Mouse (Mus musculus): ENCODE data around the gene Got1.
A peak's percentile ranks its signal among the peaks of the same experiment; 100 is the strongest.

Got1 gene

DNA sequence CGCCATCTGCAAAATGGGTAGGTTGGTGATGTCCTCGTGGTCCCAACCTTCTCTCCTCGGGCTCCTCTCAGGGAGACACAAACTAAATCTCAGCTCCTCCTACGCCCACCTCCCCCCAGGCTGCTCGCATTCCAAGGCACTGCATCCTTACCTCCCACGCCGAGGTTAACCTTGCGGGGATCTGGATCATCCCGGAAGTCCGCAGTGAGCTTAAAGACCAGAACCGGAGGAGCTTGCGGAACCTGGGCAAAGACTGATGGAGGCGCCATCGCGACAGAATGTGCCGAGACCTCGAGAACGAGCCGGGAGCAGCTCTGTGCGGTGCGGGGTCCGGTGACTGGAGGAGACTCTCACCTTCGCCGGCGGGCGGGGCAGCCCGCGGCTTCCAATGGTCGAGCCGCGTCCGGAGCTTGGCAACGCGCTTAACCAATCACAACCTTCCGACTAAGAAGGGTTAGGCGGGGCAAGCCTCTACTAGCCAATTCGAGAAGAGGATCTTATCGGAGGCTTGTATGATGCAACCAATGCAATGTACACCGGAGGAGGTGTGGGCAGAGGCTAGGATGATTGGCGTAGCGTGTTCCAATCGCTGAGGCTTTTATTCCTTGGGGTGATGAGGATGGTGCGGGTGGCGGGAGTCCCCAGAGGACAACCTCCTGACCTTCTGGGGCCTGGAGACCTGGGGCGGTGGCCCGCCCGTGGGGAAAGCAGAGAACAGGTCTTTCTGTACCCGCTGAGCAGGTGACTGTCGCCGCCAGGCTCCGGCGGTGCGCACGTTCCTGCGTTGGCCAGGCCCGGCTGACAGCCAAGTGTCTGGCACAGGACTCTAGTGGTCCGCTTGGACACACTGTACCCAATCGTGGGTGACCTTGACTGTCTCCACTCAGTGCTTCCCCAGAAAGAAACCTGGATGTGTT, at the start of gene Got1:
Gene Got1, minus strand, starts transcription at position 419 of the 917 bp plus-strand sequence.
- peak; percentile 83 for DNase-seq (ENCODE audit: low spot score)

DNA sequence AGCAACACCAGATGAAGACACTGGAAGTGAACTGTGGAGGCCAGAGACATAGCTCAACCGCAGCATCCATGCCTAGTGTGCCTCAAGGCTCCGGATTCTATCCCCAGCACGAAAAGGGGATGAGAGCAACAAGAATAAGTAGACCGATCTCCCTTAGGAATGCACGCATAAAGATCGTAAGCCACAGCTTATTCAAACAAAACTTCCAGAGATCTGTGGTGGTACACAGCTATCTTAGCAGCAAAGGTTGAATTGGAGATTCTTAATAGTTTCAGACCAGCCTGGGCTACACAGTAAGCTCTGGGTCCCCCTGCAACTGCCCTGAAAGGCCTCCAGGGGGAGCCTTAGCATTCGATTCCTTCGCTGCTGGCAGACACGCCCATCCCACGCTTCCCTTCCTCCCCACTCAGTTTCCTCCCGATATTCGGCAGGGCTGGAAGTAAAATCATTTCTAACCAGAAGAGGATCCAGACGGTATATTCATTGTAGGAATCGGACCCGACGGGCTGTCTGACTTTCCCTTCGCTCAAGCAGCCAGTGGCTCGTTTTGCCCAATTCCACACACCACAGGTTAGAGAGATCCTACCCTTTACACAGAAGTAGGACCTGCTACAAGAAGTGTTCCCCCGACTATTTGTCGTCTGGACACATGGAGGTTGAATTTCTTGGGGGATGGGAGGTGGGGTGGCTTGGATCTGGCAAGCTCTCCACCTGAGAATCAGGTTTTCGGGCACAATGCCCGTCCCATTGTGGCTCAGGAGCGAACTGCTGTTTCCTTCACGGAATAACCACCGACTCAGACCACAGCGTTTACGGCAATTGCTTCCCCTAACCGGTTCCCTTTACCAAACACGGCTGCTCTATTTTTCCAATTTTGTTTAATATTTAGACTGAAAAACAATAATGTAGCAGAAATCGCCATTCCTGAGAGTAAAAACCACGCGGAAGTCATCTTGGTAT, 46.7 kb upstream of the Got1 start:
- peak; percentile 65 for DNase-seq (ENCODE audit: low spot score)

DNA sequence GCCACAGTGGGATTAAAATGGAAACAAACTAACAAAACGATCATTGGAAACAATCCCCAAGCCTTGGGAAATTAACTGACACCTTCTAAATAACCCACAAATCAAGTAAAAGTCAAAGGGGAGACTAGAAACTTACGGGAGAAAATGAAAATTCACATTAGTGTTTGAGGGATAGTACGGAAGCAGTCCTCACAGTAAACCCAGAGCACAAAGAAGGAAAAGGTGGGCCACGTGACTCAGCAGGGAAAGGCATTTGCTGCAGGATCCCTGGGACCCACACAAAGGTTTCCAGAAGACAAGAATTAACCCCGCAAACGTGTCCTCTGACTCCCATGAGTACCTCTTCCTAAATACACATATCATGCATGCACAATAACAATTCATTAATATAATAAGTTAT, 44.7 kb upstream of the Got1 start:
- no peak for DNase-seq (ENCODE audit: low spot score)

DNA sequence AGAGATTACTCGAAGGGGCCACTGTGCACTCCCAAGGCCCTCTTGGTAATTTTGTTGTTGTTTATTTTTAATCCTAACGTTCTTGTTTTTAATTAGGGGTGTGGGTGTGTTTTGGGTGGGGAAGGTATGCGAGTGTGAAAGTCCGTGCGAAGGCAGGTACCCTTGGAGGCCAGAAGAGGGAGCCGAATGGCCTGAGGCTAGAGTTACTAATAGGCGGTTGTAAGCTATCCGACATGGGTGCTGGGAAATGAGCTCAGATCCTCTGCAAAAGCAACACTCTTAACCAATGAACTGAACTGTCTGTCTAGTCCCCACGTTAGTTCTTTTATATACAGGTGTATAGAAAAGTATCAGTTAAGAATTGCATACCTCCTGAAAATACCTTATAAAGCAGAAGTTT, 43.9 kb upstream of the Got1 start:
- DNase-seq (ENCODE audit: low spot score) = no peak

DNA sequence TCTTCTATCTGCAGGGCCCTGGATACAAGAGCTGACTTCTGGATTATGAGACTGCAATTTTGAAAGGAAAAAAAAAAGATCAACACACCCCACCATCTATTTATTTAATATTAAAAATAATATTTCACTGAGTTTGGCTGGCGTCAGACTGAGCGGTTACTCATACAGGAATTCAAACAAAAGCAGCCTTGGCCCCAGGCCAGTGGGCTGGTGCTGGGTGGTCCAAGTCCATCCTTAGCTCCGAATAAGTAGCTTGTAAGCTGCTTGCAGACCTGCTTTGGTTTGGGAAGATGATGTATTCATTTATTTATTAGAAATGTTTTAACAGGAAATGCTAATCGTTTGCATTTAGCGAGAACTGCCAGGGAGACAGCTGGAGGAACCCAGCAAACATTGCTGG, 38.8 kb upstream of the Got1 start:
- peak; percentile 42 for DNase-seq (ENCODE audit: low spot score)

DNA sequence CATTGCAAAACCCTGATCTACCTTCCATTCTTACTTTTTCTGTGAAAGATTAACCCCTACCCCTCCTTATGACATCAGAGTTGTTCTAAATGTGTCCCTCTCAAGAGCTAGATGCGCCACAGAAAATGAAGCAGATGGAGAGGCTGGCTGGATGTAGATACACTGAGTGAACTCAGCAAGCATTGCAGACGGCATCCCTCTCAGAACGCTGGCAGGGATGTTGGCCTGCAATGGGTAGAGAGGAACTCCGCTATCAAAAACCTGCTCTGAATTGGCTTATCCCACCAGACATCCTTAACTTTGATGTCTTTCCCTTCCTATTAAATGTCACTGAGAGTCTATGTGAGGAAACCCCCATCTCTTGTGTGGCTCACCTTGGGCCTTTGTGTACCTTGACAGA, 37.4 kb upstream of the Got1 start:
- DNase-seq (ENCODE audit: low spot score) = no peak

DNA sequence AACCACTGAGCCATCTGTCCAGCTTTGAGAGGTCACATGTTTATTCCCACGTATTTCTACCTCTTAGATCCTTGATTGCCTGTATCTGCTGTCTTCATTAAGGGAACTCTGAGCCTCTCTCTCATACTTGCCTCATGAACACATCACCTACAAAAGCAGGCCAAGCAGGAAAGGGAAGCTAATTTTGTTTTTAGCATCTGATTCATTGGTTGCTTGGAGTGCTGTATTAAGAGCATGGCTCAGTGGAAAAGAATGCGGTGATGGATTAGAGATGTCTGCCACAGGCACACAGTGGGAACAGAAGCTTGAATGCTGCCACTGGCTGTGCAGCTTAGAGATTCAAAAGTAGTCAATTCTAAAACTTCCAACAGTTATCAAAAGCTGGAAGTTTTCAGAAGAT, 35.8 kb upstream of the Got1 start:
- DNase-seq (ENCODE audit: low spot score) = no peak

DNA sequence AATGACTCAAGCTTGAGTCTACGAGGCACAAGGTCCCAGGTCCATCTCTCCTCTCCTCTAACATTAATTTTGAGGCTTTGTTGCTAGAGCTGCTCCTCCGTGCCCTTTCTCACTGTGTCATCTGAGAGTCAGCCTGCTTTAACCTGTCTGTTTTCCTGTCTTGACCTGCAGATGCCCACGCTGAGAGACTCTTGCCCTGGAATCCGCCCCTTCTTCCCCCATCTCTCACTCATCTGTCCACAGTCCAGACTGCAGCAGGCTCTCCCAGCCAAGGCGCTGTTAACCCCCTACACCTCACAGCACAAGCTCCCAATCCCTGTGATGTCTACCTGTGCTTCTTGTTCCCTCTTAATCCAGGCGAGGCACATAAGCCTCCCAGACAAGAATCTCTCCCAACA, 27.1 kb upstream of the Got1 start:
- DNase-seq (ENCODE audit: low spot score) = no peak

DNA sequence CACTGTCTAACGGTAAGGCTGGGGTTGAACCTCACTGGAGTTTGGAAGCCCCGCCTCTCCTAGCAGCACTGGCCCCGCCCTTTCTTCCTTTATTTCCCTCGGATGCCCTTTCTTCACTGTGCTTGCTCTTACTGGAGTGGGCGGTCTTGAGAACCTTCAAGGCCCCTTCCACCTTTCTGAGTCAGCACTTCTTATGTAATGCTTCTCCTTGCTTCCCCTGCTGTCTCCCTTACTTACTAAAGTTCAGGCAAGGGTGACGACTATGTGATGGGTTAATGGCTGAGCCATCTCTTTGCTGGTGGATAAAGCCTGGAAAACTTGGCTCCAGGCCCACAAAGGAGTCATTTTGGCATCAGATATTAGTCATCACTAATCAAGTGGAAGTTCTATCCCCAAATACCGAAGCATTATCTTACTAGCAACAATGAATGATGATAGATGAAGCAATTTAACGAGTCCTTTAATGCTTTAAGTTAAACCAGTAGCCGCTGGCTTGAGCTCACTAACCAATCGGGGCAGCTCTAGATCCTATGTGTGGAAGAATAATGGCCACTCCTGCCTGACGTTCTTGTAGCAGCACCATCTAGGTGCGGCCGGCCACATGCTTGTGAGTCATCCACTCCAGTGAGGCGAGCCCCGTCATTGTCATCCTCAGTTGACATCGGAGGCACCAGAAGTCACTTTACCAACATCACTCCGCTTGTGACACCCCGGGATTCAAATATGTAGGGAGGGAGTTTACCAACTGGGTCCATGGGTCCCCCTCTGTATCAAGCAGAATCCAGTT, 26.5 kb upstream of the Got1 start:
- no peak for DNase-seq (ENCODE audit: low spot score)

DNA sequence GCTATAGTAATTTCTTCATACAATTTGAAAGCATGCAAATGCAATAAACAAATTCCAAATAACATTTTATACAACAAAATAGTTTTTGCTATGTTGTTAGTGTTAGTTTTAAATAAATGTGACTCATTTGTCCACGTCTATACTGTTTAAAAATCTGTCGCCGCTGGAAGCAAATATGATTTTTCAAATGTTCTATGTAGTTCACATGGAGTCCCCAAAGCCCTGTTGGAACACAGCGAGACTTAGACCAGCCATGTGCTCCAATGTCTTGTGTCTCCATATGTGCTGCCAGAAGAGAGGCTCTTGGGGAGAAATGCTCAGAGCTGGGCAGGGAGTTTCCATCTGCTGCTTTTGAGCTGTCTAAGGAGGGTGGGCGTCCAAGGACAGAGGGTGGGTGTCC, 23.7 kb upstream of the Got1 start:
- DNase-seq (ENCODE audit: low spot score) = no peak

DNA sequence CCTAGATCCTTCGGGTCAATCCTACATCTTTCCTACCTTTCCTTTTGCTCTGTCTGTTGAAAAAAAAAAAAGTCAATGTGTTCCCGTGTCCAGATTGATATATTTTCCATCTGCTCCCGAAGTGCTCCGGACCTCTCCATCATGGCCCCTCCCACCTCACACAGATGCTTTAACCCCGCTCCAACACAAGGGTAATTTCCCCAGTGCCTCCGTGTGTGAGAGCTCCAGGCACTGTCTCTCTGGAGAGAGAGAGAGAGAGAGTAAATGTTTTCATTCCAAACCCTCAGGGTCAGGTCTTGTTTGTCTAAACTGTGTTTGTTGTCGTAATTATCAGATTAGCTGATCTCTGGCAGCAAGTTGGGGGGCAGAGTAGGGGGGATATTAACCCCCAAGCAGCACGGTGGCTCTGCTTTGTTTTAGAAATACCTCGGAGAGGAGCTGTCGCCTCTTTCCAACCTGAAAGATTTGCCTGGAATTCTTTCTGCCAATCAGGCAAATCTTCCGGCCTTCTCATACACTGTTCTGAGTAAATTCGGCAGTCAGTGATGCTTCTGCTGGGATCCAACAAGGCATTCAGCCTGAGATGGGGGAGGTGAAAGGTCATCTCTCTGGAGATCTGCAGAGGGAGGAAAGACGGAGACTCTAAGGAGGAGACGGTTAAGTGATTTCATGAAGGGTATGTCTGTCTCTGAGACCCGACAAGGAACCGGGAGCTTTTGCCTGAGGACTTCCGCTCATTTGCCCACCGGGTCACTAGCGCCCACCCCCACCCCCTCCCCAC, 22.1 kb upstream of the Got1 start:
- no peak for DNase-seq (ENCODE audit: low spot score)

DNA sequence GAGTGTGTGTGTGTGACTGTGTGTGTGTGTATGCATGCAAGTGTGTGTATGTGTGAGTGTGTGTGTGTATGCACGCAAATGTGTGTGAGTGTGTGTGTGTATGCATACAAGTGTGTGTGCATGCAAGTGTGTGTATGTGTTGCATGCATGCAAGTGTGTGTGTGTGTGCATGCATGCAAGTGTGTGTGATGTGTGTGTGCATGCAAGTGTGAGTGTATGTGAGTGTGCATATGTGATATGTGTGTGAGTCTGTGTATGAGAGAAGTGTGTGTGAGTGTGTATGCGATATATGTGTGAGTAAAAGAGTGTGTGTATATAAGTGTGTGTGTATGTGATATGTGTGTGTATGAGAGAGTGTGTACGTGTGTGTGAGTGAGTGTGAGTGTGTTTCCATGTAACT, 11.0 kb upstream of the Got1 start:
- no peak for DNase-seq (ENCODE audit: low spot score)

DNA sequence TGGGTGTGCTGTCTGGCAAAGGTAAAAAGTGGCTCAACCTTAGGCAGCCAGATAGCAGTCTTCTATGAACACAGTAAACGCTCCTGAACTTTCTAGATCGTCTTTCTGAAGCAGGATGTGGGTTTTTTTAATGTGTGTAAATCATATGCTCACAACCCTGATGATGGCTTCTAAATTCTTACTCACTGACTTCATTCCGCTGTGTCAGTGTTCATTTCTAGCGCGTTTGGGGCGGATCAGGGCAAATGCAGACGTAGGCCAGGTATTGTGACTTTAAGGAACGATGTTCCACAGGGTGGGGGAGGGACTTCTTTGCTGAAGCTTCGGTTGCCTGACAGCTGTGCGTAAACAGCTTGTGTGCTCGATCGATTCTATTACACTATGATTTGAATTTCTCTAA, 6.5 kb upstream of the Got1 start:
- no peak for DNase-seq (ENCODE audit: low spot score)

DNA sequence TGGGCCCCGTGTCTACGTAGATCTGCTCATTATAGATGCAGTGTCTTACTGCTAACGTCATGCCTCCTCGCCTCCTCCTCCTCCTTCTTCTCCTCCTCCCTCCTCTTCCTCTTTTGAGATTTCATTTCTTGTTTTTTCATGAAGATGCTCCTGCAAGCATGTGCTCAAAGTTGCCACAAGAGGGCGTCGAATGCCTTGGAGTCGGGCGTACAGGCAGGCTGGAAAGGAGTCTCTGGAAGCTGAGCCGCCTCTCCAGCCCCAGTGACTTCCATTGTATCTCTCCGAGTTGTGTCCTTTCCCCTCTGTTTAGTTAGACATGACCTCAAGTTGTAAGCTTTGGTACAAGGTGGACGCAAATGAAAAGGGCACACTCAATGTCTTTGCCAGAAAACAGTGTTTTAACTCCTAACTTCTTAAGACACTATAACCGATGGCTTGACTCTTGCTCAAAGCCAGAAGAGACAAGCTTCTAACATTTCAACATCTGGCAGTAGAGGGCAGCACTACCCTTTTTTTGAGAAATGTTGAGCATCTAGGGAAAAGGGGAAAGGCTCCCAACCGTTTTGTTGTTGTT, 5.9 kb upstream of the Got1 start:
- DNase-seq (ENCODE audit: low spot score) = peak; percentile 65

DNA sequence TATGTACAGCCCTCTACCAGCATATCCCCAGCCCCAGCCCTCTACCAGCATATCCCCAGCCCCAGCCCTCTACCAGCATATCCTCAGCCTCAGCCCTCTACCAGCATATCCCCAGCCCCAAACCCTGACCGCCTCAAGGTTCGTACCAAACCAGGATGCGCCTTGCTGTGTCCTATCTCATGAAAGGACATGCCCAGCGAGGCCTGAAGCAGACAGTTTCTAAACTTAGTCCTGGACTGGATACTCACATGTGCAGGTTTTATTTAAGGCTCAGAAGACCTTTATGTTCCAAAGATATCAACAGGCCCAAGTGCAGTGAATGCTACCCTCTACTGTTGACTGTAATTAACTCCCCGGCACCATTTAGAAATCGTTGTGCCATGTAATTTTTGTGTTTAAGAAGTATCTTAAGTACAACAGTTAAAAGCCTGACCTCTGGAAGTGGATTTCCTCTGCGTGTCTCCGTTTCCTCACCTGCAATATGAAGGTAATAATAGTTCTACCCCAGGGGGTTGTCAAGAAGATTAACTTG, 3.7 kb upstream of the Got1 start:
- no peak for DNase-seq (ENCODE audit: low spot score)

DNA sequence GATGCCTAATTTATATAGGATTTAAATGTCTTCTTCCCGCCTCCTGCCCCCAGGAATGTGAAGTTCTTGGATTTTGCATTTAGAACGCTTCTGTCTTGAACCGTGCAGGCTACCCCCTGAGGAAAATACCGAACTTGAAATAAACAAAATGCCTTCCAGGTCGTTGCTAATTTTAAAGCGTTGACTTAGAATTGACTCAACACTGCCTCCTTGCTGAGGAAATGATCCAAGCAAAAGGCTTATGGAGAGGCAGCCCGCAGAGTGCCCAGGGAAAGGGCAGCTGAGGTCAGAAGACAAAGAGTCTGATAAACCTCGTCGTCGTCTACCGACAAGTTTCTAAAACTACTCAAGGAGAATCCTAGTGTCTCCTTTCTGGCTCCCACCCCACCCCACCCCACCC, 2.7 kb upstream of the Got1 start:
- DNase-seq (ENCODE audit: low spot score) = no peak

DNA sequence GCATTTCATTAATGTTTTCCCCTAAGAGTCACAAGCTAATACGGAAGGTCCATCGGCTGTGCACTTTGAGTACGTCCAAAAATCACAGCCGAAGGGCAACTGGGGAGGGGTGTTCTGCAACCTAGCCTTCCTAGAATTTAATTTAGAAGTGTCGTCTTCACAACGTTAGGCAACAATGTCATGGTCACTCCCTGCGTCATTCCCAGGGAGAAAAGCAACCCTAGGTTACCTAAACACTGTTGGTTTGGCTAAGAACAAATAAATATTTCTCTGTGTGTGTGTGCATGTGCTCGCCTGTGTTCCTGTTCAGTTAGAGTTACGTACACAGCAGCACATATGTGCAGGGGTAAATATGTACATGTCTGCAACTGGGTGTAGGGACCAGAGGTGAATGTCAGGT, 1.6 kb upstream of the Got1 start:
- no peak for DNase-seq (ENCODE audit: low spot score)

DNA sequence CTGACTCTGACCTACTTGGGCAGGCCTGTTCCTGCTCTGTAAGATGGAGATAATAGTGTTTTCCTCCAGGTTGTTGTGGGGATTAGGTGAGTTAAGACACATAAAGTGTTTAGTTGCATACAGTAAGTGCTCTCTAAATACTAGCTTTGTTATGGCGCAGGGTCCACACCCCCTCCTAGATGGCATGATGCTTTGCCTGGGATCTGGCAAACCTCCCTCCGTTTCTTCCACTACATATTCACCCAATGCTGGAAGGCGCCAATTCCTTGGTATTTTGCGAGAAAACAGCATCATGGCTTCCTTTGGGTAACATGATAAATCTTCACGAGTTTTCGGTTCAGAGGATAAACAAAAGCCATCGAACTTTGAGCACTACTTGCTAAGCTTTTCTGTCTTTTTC, 1.2 kb upstream of the Got1 start:
- no peak for DNase-seq (ENCODE audit: low spot score)

DNA sequence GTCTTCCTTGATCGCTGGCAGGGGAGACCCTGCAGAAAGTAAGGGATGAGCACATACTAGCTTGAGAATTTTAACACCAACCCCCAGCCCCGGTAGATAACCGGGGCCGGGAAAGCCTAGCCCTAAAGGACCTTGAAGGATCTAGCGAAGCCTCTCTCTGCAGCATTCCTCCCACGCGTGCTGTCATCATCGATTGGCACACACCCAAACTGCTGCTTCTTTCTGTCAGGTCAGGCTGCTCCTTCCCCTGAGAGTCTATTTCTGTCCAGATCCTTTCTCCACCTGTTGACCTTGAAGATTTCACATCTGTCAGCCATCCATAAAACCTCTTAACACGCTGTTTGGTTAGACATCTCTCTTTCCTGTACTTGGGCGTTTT, 688 bp upstream of the Got1 start:
- peak; percentile 43 for DNase-seq (ENCODE audit: low spot score)

DNA sequence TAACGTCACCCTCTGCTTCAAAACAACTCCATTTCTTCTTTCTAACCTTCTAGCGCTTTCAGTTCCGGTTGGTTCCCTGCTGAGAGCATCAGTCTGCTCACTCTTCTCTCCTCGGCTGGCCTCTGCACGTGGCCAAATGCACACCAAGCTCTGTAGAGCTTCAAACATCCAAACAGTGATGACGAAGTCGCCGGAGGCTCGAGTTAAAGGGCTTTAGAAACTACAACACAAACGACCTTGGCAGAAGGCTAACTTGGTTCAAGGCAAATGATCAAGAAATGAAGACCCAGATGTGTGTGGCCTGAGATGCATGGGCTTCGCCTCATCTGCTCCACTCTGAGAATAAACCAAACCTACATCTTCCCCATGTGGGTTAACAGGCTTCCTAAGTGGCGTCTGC, 854 bp downstream of the Got1 start:
- DNase-seq (ENCODE audit: low spot score) = no peak

DNA sequence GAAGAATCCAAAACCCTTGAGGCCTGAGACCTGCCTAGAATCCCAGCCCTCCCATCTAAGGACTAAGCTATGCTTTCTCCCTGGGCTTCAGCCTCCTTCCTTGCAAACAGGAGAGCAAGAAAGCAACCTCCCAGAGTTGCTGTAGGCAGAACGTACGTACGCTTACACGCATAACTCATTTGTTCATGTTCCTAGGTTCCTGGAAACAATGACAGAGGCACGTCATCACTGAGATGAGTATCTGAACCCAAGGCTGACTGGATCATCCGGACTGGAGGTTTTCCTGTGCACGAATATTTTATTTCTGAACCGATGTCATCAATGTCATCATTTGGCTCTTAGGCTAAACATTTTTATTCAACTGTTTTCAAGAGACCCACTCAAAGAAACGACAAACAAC, 2.4 kb downstream of the Got1 start:
- DNase-seq (ENCODE audit: low spot score) = no peak
